8 mouse cellular contexts compared by ENCODE assay signal in the genomic region with DNA sequence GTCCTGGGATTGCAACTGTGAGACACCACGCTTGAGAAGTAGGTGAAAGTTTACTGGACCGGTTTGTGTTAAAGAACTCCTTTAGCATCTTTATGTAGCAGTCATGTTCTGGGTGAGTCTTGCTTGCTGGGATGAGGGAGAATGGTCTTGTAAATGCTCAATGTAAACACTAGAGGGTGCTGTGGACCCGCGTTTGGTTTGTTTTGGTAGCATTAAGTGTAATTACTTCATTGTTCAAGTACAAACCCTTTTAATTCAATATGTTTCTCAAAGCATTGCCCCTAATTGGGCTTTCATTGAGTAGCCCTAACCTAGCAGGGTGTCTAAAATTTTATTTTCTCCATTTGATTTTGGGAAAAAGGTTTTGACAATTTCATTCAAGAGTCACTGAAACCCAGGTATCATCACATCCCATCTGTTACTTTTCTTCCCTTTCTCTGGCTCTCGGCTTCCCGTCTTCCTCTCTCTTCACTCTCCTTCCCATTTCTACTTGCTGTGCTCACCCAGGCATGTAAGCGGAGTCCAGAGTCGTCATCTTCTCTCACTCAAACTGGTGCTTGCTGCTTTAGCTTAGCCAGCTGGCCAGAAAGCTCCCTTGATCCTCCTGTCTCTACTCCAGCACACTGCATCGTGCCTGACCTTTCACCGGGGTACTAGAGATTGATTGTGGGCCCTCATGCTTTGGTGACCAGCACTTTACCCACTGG. TPM values are rescaled to one million over a fixed set of nuclear protein-coding genes. Genes with fewer than 3 reads are reported as not detected.
A peak's percentile ranks its signal among the peaks of the same experiment; 100 is the strongest.
DNase-seq lines count a peak whose midpoint lies in the region; ATAC-seq and TF ChIP-seq lines count a peak whose summit lies in the region.

No protein-coding gene starts in this region.

- peak; percentile 69 for ATAC-seq in neutrophil, adult 5-6 weeks (ENCODE audit: extremely low read depth, insufficient number of reproducible peaks, low FRiP score, poor library complexity, severe bottlenecking)

- TF ChIP-seq POLR2A in brain, embryonic 14.5 days (IDR thresholded peaks at IDR 0.05; ENCODE audit: borderline replicate concordance, extremely low read depth, insufficient read depth, insufficient read length, poor library complexity, severe bottlenecking) = no peak

- intact Hi-C loops in left cerebral cortex, postnatal 14 days (cut with DNase I) = no loop called here

- peak; percentile 70 for TF ChIP-seq CTCF in brain, embryonic 14.5 days (IDR thresholded peaks at IDR 0.05; ENCODE audit: borderline replicate concordance, extremely low read depth, insufficient read depth, insufficient read length)

- DNase-seq in adrenal gland, adult 18-20 months (ENCODE audit: low spot score in 2 of 2) = peak; percentile 42 to 44
- no peak for DNase-seq in adrenal gland, postnatal 4 days (ENCODE audit: low spot score in 2 of 2)
- DNase-seq in left cerebral cortex, postnatal 14 days (ENCODE audit: low spot score in 2 of 2) = peak; percentile 34 to 55
- no peak for DNase-seq in left cerebral cortex, adult 8-10 months (ENCODE audit: low spot score in 2 of 2)
- DNase-seq in brain, embryonic 14.5 days (ENCODE audit: low read depth) = peak; percentile 81
- peak; percentile 87 for DNase-seq in induced T-regulatory cell, adult 2 months (ENCODE audit: low read depth)
- DNase-seq in right cerebral cortex, adult 18-20 months = no peak

RNA-seq across cellular contexts. Expression of gene Gadd45g, which starts 15.6 kb away (rescaled TPM):
- total RNA-seq in adrenal gland, adult 18-20 months (2021) = 10 to 100 TPM; 44.9 to 80.0 TPM
- 10 to 100 TPM; 22.9 to 25.0 TPM for total RNA-seq in adrenal gland, postnatal 4 days (2021)
- 10 to 100 TPM; 16.4 to 19.1 TPM for total RNA-seq in left cerebral cortex, postnatal 14 days (2021)
- total RNA-seq in left cerebral cortex, adult 8-10 months (2022) = 10 to 100 TPM; 10.3 to 22.3 (median 14.1) TPM
- 78.9 and 148 TPM in 2 replicates for polyA plus RNA-seq in brain, embryonic 14.5 days (2012; rRNA removed)
- 24.7 and 32.4 TPM in 2 replicates for total RNA-seq in neutrophil, adult 5-6 weeks (2017)

RNA-seq across cellular contexts. Expression of gene Sema4d, which starts 37.4 kb away (rescaled TPM):
- 10 to 100 TPM in 1 of 2 experiments, 1 to 10 TPM in 1; 8.0 to 13.5 TPM for total RNA-seq in adrenal gland, adult 18-20 months (2021)
- 10 to 100 TPM; 22.0 to 30.9 TPM for total RNA-seq in adrenal gland, postnatal 4 days (2021)
- total RNA-seq in left cerebral cortex, postnatal 14 days (2021) = 100 to 1,000 TPM in 1 of 2 experiments, 10 to 100 TPM in 1; 93.1 to 112 TPM
- 10 to 100 TPM; 71.1 to 80.0 (median 75.5) TPM for total RNA-seq in left cerebral cortex, adult 8-10 months (2022)
- polyA plus RNA-seq in brain, embryonic 14.5 days (2012; rRNA removed) = 20.4 and 25.6 TPM in 2 replicates
- 125 and 131 TPM in 2 replicates for total RNA-seq in neutrophil, adult 5-6 weeks (2017)

Comparison
In these comparisons a context has a peak if more than half of its experiments do, and no peak if none do; other contexts are left out.
1. DNase-seq: peak in adrenal gland, adult 18-20 months (2 of 2), left cerebral cortex, postnatal 14 days (2 of 2), brain, embryonic 14.5 days (single experiment) and induced T-regulatory cell, adult 2 months (single experiment); none in adrenal gland, postnatal 4 days (0 of 2), left cerebral cortex, adult 8-10 months (0 of 2) and right cerebral cortex, adult 18-20 months (single experiment).